Mouse (Mus musculus): ENCODE results near the gene Tex261. TPM values are rescaled to one million over a fixed set of nuclear protein-coding genes. Genes with fewer than 3 reads are reported as not detected.

The Tex261 gene
- polyA plus RNA-seq (2014; fragmentation: Illumina TruSeq; extraction: RNeasy Lipid Tissue Mini Kit (QIAGEN cat#74804)) = 27.5 TPM

DNA sequence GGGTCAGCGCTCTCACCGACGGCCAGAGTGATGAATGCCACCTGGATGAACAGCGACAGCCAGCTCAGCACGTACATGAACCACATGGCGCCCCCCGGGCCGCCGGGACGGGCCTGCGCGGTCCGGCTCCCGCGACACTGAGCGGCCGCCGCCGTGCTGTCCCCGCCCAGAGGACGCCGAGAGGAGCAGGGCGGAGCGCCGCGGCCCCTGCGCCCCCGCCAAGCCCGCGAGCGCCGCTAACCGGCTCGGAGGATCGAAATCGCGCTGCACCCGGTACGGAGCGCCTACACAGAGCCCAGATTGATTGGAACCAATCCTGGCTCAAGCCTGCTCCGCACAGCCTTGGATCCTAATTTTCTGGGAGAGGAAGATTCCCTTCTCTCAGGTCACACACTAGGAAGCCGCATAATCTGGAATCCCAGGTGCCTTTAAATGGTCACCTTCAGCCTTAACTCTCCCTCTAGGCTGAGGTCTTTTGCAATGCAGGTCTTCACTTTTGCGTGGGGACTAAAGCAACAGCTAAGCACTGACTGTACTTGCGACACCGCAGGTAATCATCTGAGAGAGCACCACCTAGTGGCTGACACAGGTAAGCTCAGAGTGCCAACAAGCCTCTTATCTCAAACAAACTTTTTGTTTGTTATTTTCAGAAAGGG lies at the start of gene Tex261:
TSS of gene Tex261 (minus strand) at position 176 of the 656 bp plus-strand sequence.

DNA sequence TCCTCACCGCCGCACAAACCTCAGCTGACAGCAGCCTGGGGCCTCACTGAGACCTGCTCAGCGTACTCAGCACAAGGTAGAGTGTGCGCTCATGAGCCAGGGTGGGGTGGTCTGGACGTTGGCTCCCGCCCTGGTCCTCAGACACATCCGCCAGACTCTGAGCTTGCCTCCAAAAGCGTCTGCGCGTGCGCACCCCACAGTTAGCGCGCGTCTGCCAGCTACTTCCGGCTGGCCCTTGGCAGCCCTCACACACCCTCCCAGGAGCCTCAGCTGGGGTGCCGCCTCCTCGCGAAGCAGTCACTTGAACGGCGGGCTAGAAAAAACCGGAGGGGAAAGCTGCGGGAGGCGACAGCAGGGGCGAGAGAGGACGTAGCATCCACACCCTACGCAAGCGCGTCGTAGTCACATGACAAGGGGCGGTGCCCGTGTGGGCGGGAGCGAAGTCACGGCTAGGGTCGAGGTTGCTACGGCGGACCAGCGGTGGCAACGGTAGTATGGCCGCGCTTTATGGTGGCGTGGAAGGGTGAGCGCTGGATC lies 19.2 kb upstream of the Tex261 start, which contains the start of gene Nagk:
TSS of gene Nagk (plus strand) at position 223 of the 537 bp plus-strand sequence.

DNA sequence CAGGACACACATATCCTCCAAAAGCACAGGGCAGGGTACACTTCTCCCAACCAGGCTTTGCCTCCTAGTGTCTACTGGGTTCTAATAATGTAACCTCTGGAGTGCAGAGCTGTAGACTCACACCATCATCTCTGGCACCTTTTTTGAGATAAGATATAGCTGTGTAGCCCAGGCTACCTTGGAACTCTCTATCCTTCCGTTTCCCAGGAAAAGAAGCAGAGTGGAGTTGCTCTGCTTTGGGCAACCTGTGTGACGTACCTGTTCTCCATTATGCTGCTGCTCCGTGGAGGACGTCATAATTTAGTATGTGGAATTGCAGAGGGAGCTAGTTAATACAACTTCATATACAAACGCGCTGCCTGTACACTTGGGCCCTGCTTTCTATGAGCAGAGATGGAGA lies 13.3 kb downstream of the Tex261 start, which contains the start of gene Ankrd53:
TSS of gene Ankrd53 (plus strand) at position 301 of the 400 bp plus-strand sequence.

DNA sequence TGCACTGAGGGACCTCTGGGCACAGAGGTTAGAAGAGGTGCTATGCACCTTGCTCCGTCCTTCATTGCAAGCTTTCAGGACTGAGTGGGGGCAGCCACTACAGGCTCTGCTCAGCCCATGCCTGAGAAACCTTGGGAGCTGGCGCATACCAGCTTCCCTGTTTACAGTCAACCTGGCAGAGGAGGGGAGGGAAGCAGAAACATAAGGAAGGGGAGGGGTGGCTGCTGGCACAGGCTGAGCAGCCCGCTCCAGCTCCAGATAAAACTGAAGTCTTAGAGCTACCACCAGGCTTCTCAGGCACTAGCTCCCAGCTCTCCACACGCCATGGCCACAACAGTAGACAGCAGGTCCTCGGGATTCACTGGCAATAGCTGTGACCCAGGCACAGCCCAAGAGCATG lies 32.9 kb downstream of the Tex261 start, which contains the start of gene Atp6v1b1:
TSS of gene Atp6v1b1 (plus strand) at position 230 of the 400 bp plus-strand sequence.

Other genes with a start within 250 kb of the Tex261 start
- gene Actg2, start 239.5 kb downstream of the Tex261 start, polyA plus RNA-seq (2014; fragmentation: Illumina TruSeq; extraction: RNeasy Lipid Tissue Mini Kit (QIAGEN cat#74804)) = 65.2 TPM
- 75.7 TPM for gene Stambp, start 203.1 kb downstream of the Tex261 start, polyA plus RNA-seq (2014; fragmentation: Illumina TruSeq; extraction: RNeasy Lipid Tissue Mini Kit (QIAGEN cat#74804))
- gene Clec4f, start 119.6 kb downstream of the Tex261 start, polyA plus RNA-seq (2014; fragmentation: Illumina TruSeq; extraction: RNeasy Lipid Tissue Mini Kit (QIAGEN cat#74804)) = not detected
- gene Cd207, start 98.0 kb downstream of the Tex261 start, polyA plus RNA-seq (2014; fragmentation: Illumina TruSeq; extraction: RNeasy Lipid Tissue Mini Kit (QIAGEN cat#74804)) = not detected
- not detected for gene Vax2, start 64.5 kb downstream of the Tex261 start, polyA plus RNA-seq (2014; fragmentation: Illumina TruSeq; extraction: RNeasy Lipid Tissue Mini Kit (QIAGEN cat#74804))
- 0.60 TPM for gene Atp6v1b1, start 32.8 kb downstream of the Tex261 start, polyA plus RNA-seq (2014; fragmentation: Illumina TruSeq; extraction: RNeasy Lipid Tissue Mini Kit (QIAGEN cat#74804))
- gene Ankrd53, start 13.2 kb downstream of the Tex261 start, polyA plus RNA-seq (2014; fragmentation: Illumina TruSeq; extraction: RNeasy Lipid Tissue Mini Kit (QIAGEN cat#74804)) = not detected
- 6.8 TPM for gene Nagk, start 19.2 kb upstream of the Tex261 start, polyA plus RNA-seq (2014; fragmentation: Illumina TruSeq; extraction: RNeasy Lipid Tissue Mini Kit (QIAGEN cat#74804))
- gene Paip2b, start 55.9 kb upstream of the Tex261 start, polyA plus RNA-seq (2014; fragmentation: Illumina TruSeq; extraction: RNeasy Lipid Tissue Mini Kit (QIAGEN cat#74804)) = 77.4 TPM
- 269 TPM for gene Zfp638, start 91.3 kb upstream of the Tex261 start, polyA plus RNA-seq (2014; fragmentation: Illumina TruSeq; extraction: RNeasy Lipid Tissue Mini Kit (QIAGEN cat#74804))
- gene Dysf, start 232.8 kb upstream of the Tex261 start, polyA plus RNA-seq (2014; fragmentation: Illumina TruSeq; extraction: RNeasy Lipid Tissue Mini Kit (QIAGEN cat#74804)) = 0.83 TPM

Data from ovary, adult 10 weeks (tissue).